Mouse (Mus musculus) liver, embryonic 11.5 days (tissue): ENCODE data around the gene Fam222b. TPM values are rescaled to one million over a fixed set of nuclear protein-coding genes. Genes with fewer than 3 reads are reported as not detected.

Experiments used
- ATAC-seq: fragments of 200-750 bp; cut with Nextera tagmentation; replicated peaks from 2 replicates; pipeline ENCODE4 v1.8.0; 2017; ENCODE audit warnings: moderate number of reproducible peaks, mild to moderate bottlenecking, moderate TSS enrichment, moderate library complexity; ENCODE audit not compliant: low FRiP score
- DNase-seq: peaks from one replicate; pipeline ENCODE4 v3.0.0-alpha.2; 2017; ENCODE audit warnings: low spot score
- H3K27ac ChIP-seq: fragments of 300-500 bp; sonication (generic); 2 replicates; pipeline ENCODE4 v1.5.1; 2014; ENCODE audit warnings: mild to moderate bottlenecking, low read depth, low read length, control low read depth
- H3K27me3 ChIP-seq: fragments of 300-500 bp; sonication (generic); replicated peaks from 2 replicates; pipeline ENCODE4 v1.6.1; 2014; ENCODE audit warnings: low read length, mixed read lengths; ENCODE audit not compliant: control insufficient read depth, insufficient read depth
- H3K36me3 ChIP-seq: fragments of 300-500 bp; sonication (generic); 2 replicates; pipeline ENCODE4 v1.6.1; 2014; ENCODE audit warnings: mild to moderate bottlenecking, low read length, moderate library complexity, mixed read lengths; ENCODE audit not compliant: control insufficient read depth, insufficient read depth
- H3K4me1 ChIP-seq: fragments of 300-500 bp; sonication (generic); replicated peaks from 2 replicates; pipeline ENCODE4 v1.6.1; 2014; ENCODE audit warnings: low read length, mixed read lengths; ENCODE audit not compliant: control insufficient read depth, insufficient read depth
- H3K4me2 ChIP-seq: fragments of 300-500 bp; sonication (generic); 2 replicates; pipeline ENCODE4 v1.6.1; 2014; ENCODE audit warnings: mild to moderate bottlenecking, control low read depth, moderate library complexity
- H3K4me3 ChIP-seq: fragments of 300-500 bp; sonication (generic); 2 replicates; pipeline ENCODE4 v1.5.1; 2014; ENCODE audit warnings: low read depth, low read length, control low read depth
- H3K9ac ChIP-seq: fragments of 300-500 bp; sonication (generic); 2 replicates; pipeline ENCODE4 v1.6.1; 2014; ENCODE audit warnings: low read depth, low read length, control low read depth
- H3K9me3 ChIP-seq: fragments of 300-500 bp; sonication (generic); 2 replicates; pipeline ENCODE4 v1.6.1; 2016; ENCODE audit warnings: low read length, inconsistent platforms, mixed read lengths; ENCODE audit not compliant: control insufficient read depth
- WGBS: fragments of 180-500 bp; shearing (Covaris S2); extraction: QIAGEN DNeasy Blood & Tissue Kit; methylation state at CpG from one replicate; pipeline ENCODE4 v1.1.7; 2014; 5-methylcytosine and 5-hydroxymethylcytosine counted together
- polyA plus RNA-seq: library from polyadenylated mRNA; unstranded; fragments of >200 nt; fragmentation: Nextera tagmentation; extraction: Ambion mirVana; gene quantifications from 2 replicates; pipeline ENCODE4 v1.2.1, GENCODE M21; 2014

Fam222b gene
- polyA plus RNA-seq, 1 experiment from 2014 or later: 17.3 TPM

DNA sequence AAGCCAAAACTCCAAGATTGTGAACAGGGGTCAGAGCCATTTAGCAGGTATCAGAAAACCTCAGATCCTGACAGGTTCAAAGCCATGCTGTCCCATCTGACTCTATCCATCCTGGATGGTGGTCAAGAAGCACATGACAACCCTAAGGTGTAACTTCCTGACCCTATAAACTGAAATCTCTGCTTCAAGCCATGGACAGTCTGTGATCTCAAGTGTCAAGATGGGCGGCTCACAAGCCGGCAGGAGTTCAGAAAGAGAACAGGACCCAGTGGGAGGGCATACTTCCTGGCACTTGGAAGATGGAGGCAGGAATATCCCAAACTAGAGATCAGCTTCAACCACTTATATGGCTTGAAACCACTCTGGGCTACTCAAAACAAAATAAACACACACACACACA, 27.8 kb upstream of the Fam222b start:
- 72% methylated on average over 2 of the region's 2 CpGs for WGBS
- ATAC-seq: no peak
- peak overlapping the region; percentile 99 for H3K27ac ChIP-seq

GRCm38 (mm10) chr11:78067566-78067965, 26.9 kb upstream of the Fam222b start:
- H3K27me3 ChIP-seq: no peaks in the 10 kb centered on the region
- no peak for ATAC-seq
- peak overlapping the region; percentile 64 for H3K9ac ChIP-seq
- H3K36me3 ChIP-seq: no peaks in the 10 kb centered on the region
- H3K4me1 ChIP-seq: peaks cover 49% of the 10 kb centered on the region
- WGBS: 72% methylated on average over 5 of the region's 5 CpGs
- H3K9me3 ChIP-seq: no peaks in the 10 kb centered on the region
- H3K27ac ChIP-seq: peak overlapping the region; percentile 99
- H3K4me2 ChIP-seq: peak overlapping the region; percentile 13; the same call in 1 of the 2 replicates
- DNase-seq: no peak
- H3K4me3 ChIP-seq: no peak overlapping the region

More for the DNA sequence above, 27.8 kb upstream of the Fam222b start:
- DNase-seq: no peak
- H3K4me3 ChIP-seq: no peak overlapping the region
- peak overlapping the region; percentile 47 for H3K4me2 ChIP-seq
- H3K27me3 ChIP-seq: no peaks in the 10 kb centered on the region
- H3K4me1 ChIP-seq: peaks cover 53% of the 10 kb centered on the region
- peak overlapping the region; percentile 64 for H3K9ac ChIP-seq
- no peaks in the 10 kb centered on the region for H3K9me3 ChIP-seq
- H3K36me3 ChIP-seq: no peaks in the 10 kb centered on the region

- peaks cover 46% of the 10 kb centered on the region for H3K4me1 ChIP-seq
- peaks cover 5% of the 10 kb centered on the region for H3K36me3 ChIP-seq
- DNase-seq (no peak), ATAC-seq (no peak)
- H3K27ac ChIP-seq: peak overlapping the region; percentile 99
- no peaks in the 10 kb centered on the region for H3K9me3 ChIP-seq
- H3K27me3 ChIP-seq: no peaks in the 10 kb centered on the region
- peak overlapping the region; percentile 81 for H3K9ac ChIP-seq
- peak overlapping the region; percentile 76 for H3K4me2 ChIP-seq
- WGBS: 52% methylated on average over 5 of the region's 5 CpGs
- H3K4me3 ChIP-seq: peak overlapping the region; percentile 14; the same call in 1 of the 2 replicates
Observed at GRCm38 (mm10) chr11:78069130-78069529, 25.3 kb upstream of the Fam222b start.

DNA sequence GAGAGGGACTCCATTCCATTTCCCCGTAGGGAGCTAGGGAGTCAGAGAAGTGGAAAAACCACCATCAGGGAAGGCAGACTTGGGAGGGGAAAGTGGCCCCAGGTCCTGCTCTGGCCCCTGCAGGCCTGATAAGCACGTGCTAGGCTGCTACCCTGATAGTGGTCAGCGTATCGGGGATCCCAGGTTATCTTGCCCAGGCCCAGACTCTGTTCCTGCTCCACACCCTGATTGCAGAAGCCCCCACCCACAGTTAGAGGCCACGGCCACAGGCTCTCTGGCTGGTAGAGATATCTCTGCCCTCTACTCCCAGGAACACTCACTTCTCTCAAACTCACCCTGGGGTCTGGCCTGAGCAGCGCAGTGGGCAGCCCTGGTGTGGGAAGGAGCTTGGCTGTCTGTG, 24.8 kb upstream of the Fam222b start:
- Histone ChIP-seq H3K4me2 (peak overlapping the region; percentile 76), H3K27me3 (no peaks in the 10 kb centered on the region), H3K27ac (peak overlapping the region; percentile 99), H3K36me3 (peaks cover 10% of the 10 kb centered on the region), H3K9me3 (no peaks in the 10 kb centered on the region), H3K4me1 (peaks cover 46% of the 10 kb centered on the region), H3K9ac (peak overlapping the region; percentile 81), H3K4me3 (peak overlapping the region; percentile 14; the same call in 1 of the 2 replicates)
- WGBS: 31% methylated on average over 6 of the region's 6 CpGs
- ATAC-seq: peak; percentile 76
- DNase-seq: peak; percentile 69

- Histone ChIP-seq H3K27ac (peak overlapping the region; percentile 99), H3K36me3 (peaks cover 14% of the 10 kb centered on the region), H3K27me3 (no peaks in the 10 kb centered on the region), H3K4me3 (peak overlapping the region; percentile 60), H3K9ac (peak overlapping the region; percentile 81), H3K4me1 (peaks cover 30% of the 10 kb centered on the region), H3K4me2 (peak overlapping the region; percentile 76), H3K9me3 (no peaks in the 10 kb centered on the region)
- ATAC-seq (no peak), DNase-seq (no peak)
- 61% methylated on average over 5 of the region's 5 CpGs for WGBS
Observed at GRCm38 (mm10) chr11:78071938-78072337, 22.5 kb upstream of the Fam222b start.

GRCm38 (mm10) chr11:78072425-78073130, 21.9 kb upstream of the Fam222b start:
- H3K4me1 ChIP-seq: peaks cover 24% of the 10 kb centered on the region
- DNase-seq: peak; percentile 64
- H3K9ac ChIP-seq: peak overlapping the region; percentile 81
- H3K9me3 ChIP-seq: no peaks in the 10 kb centered on the region
- H3K4me2 ChIP-seq: peak overlapping the region; percentile 76
- 14% methylated on average over 6 of the region's 6 CpGs for WGBS
- peak; percentile 42 for ATAC-seq
- H3K36me3 ChIP-seq: peaks cover 15% of the 10 kb centered on the region
- no peaks in the 10 kb centered on the region for H3K27me3 ChIP-seq
- H3K27ac ChIP-seq: peak overlapping the region; percentile 99
- H3K4me3 ChIP-seq: peak overlapping the region; percentile 60

- Histone ChIP-seq H3K4me2 (peak overlapping the region; percentile 76), H3K27ac (peak overlapping the region; percentile 99), H3K36me3 (peaks cover 17% of the 10 kb centered on the region), H3K9ac (peak overlapping the region; percentile 81), H3K9me3 (no peaks in the 10 kb centered on the region), H3K4me3 (peak overlapping the region; percentile 60), H3K27me3 (no peaks in the 10 kb centered on the region), H3K4me1 (peaks cover 20% of the 10 kb centered on the region)
- WGBS: 63% methylated on average over 9 of the region's 9 CpGs
- ATAC-seq (peak; percentile 57), DNase-seq (no peak)
Observed at GRCm38 (mm10) chr11:78073577-78074276, 20.7 kb upstream of the Fam222b start.

DNA sequence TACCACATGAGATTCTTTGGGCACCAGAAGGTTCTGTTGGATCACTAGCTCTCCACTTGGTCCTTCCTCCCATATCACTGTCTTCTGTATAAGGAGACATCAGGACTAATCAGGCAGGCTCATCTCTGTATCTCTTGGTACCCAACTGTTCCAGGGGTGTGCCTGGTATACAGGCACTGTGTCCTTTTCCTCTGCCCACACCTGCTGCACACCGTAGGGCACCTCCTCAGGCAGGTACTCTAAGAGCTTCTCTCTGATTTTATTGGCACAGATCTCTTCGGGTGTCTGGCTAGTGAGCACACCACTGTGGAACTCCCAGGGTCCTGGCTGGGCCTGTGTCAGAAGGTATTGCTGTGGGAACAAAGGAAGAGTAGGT, 20.2 kb upstream of the Fam222b start:
- H3K36me3 ChIP-seq: peaks cover 17% of the 10 kb centered on the region
- peak overlapping the region; percentile 76 for H3K4me2 ChIP-seq
- H3K4me1 ChIP-seq: peaks cover 22% of the 10 kb centered on the region
- WGBS: 71% methylated on average over 2 of the region's 2 CpGs
- DNase-seq (no peak), ATAC-seq (peak; percentile 61)
- H3K9ac ChIP-seq: peak overlapping the region; percentile 81
- H3K27ac ChIP-seq: peak overlapping the region; percentile 99
- no peaks in the 10 kb centered on the region for H3K9me3 ChIP-seq
- H3K27me3 ChIP-seq: no peaks in the 10 kb centered on the region
- peak overlapping the region; percentile 60 for H3K4me3 ChIP-seq
